Mouse (Mus musculus): ENCODE data around the gene AL731706.1.

- TF ChIP-seq GATA1 (IDR thresholded peaks at IDR 0.05; ENCODE audit: borderline replicate concordance, low read length) (no peak), FLI1 (IDR thresholded peaks at IDR 0.05; ENCODE audit: low read length) (no peak)
These were observed 47.1 kb upstream of the AL731706.1 start for GRCm38 (mm10) chr2:136938249-136938648.

Data from megakaryocyte, embryonic 14.5 days (primary cell).